Mouse (Mus musculus): ENCODE data around the gene Gm5089. TPM values are rescaled to one million over a fixed set of nuclear protein-coding genes. Genes with fewer than 3 reads are reported as not detected.

The Gm5089 gene
- polyA plus RNA-seq, 1 experiment, result not detected

DNA sequence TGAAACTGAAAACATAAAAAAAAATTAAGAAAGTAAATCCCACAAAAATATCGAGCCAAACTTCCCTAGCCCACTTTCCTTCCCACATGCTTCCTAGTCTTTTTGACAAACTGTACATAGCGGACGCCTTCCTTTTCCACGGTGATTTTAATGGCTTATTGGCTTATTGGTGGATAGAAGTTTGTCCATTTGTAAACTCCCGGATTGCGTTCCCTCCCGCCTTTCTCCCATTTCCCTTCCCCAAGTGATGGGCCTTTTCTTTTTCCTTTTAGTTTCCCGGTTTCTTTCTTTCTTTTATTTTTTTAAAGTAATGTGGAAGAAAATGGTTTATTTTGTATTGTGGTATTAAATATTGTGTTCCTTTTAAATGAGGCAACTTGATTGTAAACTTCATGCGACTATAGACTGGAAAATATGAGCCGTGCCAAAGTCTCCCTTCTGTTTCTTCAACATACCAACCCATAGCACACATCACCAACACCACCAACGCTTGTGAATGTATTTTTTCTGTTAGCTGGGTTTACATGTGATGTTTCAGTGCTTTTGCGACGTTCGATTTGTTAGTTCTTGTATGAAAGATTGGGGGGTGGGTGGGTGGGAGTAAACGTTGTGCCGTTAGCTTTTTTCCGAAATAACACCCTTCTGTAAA is 28.7 kb upstream of the Gm5089 start:
- Histone ChIP-seq H3K4me1 (ENCODE audit: control insufficient read depth) (no peaks in the 10 kb centered on the region), H3K27me3 (ENCODE audit: control insufficient read depth) (peaks cover 100% of the 10 kb centered on the region), H3K9me3 (ENCODE audit: control insufficient read depth, low read length) (peaks cover 7% of the 10 kb centered on the region; the same call in 1 of the 2 replicates), H3K4me3 (replicated peaks) (no peak overlapping the region), H3K36me3 (ENCODE audit: control insufficient read depth) (no peaks in the 10 kb centered on the region)
- no peak for TF ChIP-seq TAL1 (IDR thresholded peaks at IDR 0.05; ENCODE audit: low read length)
- TF ChIP-seq GATA1 (IDR thresholded peaks at IDR 0.05; ENCODE audit: low read length), result no peak

DNA sequence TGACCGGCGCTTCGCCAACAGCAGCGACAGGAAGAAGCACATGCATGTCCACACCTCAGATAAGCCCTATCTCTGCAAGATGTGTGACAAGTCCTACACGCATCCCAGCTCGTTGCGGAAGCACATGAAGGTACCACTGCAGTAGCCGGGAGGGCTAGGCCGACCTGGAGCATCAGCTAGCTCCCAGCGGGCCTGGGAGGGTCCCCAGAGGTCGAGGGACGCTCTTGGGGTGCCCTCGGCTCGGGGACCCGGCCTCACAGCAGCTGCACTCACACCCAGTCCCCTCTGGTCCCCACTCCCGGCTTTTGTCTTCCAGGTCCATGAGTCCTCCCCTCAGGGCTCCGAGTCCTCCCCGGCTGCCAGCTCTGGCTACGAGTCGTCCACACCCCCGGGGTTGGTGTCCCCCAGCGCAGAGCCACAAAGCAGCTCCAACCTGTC is 27.7 kb upstream of the Gm5089 start:
- H3K36me3 ChIP-seq (ENCODE audit: control insufficient read depth), result no peaks in the 10 kb centered on the region
- H3K9me3 ChIP-seq (ENCODE audit: control insufficient read depth, low read length), result peaks cover 7% of the 10 kb centered on the region; the same call in 1 of the 2 replicates
- no peaks in the 10 kb centered on the region for H3K4me1 ChIP-seq (ENCODE audit: control insufficient read depth)
- TF ChIP-seq GATA1 (IDR thresholded peaks at IDR 0.05; ENCODE audit: low read length) (no peak), TAL1 (IDR thresholded peaks at IDR 0.05; ENCODE audit: low read length) (no peak)
- no peak overlapping the region for H3K4me3 ChIP-seq (replicated peaks)
- peaks cover 100% of the 10 kb centered on the region for H3K27me3 ChIP-seq (ENCODE audit: control insufficient read depth)

DNA sequence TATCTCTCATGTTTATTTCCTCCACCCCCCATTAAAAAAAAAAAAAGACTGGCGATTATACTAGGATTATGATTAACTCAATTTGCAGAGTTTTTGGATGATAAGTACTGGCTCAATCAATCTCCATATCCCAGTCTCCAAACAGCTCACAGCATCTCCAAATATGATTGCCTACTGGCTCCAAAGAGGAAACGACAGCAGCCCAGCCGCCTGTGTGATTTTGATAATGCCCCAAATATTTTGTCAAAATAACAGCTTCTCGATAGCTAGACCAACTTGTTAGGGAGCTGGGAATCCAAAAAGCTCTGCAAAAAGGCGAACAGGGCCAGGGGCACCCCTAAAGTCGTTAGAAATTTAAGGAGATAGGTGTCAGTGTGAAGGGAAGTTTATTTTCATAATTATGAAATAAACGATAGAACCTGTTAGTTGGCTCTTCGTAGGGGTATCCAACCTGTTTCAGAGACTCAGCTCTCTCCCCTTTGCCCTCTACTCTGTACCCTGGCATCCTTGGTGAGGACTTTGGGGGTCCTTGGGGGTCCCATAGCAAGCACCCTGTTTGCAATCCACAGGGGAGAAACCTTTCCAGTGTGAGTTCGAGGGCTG is 27.2 kb upstream of the Gm5089 start:
- no peak overlapping the region for H3K4me3 ChIP-seq (replicated peaks)
- peaks cover 7% of the 10 kb centered on the region; the same call in 1 of the 2 replicates for H3K9me3 ChIP-seq (ENCODE audit: control insufficient read depth, low read length)
- TF ChIP-seq GATA1 (IDR thresholded peaks at IDR 0.05; ENCODE audit: low read length), result no peak
- no peak for TF ChIP-seq TAL1 (IDR thresholded peaks at IDR 0.05; ENCODE audit: low read length)
- no peaks in the 10 kb centered on the region for H3K4me1 ChIP-seq (ENCODE audit: control insufficient read depth)
- no peaks in the 10 kb centered on the region for H3K36me3 ChIP-seq (ENCODE audit: control insufficient read depth)
- H3K27me3 ChIP-seq (ENCODE audit: control insufficient read depth), result peaks cover 100% of the 10 kb centered on the region

DNA sequence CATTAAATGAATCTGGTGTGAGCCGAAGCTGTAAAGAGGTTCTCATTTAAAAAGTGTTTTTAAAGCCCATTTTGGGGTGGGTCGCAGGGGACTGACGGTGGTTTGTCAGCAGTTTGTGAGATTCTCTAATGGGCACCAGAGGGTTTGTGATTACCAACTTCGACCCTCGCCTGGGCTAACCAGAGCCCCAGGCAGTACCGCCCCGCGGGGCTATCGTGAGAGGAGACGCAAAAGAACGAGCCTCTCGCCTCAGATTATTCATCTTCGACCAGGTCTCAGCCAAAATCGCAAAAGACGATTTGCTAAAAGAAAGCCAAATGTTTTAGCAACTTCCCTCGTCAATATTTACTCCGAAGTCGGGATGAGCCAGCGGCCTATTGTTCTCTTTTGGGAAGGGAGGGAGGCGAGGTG is 26.4 kb upstream of the Gm5089 start:
- H3K4me1 ChIP-seq (ENCODE audit: control insufficient read depth), result no peaks in the 10 kb centered on the region
- H3K36me3 ChIP-seq (ENCODE audit: control insufficient read depth), result no peaks in the 10 kb centered on the region
- H3K9me3 ChIP-seq (ENCODE audit: control insufficient read depth, low read length), result peaks cover 7% of the 10 kb centered on the region; the same call in 1 of the 2 replicates
- no peak overlapping the region for H3K4me3 ChIP-seq (replicated peaks)
- H3K27me3 ChIP-seq (ENCODE audit: control insufficient read depth), result peaks cover 100% of the 10 kb centered on the region
- TF ChIP-seq GATA1 (IDR thresholded peaks at IDR 0.05; ENCODE audit: low read length) (no peak), TAL1 (IDR thresholded peaks at IDR 0.05; ENCODE audit: low read length) (no peak)

DNA sequence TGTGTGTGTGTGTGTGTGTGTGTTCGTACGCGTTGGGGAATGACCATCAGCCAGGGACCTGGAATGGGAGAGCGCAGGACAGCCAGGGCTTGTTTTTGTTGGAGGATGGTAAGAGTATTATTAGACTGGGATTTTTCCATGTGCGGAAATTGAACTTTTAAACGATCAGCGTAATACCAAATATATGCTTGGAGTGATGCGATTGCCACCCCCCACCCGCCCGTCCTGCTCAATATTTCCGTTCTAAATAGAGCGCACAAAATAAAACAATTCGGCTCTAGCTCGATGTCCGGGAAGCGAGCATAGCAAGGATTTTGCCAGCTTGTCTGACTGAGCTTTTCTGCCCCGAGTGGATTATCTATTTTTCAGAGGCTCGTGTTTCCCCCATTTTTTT is 25.9 kb upstream of the Gm5089 start:
- peaks cover 100% of the 10 kb centered on the region for H3K27me3 ChIP-seq (ENCODE audit: control insufficient read depth)
- H3K36me3 ChIP-seq (ENCODE audit: control insufficient read depth), result no peaks in the 10 kb centered on the region
- TF ChIP-seq GATA1 (IDR thresholded peaks at IDR 0.05; ENCODE audit: low read length) (no peak), TAL1 (IDR thresholded peaks at IDR 0.05; ENCODE audit: low read length) (no peak)
- H3K4me3 ChIP-seq (replicated peaks), result no peak overlapping the region
- peaks cover 7% of the 10 kb centered on the region; the same call in 1 of the 2 replicates for H3K9me3 ChIP-seq (ENCODE audit: control insufficient read depth, low read length)
- H3K4me1 ChIP-seq (ENCODE audit: control insufficient read depth), result no peaks in the 10 kb centered on the region

DNA sequence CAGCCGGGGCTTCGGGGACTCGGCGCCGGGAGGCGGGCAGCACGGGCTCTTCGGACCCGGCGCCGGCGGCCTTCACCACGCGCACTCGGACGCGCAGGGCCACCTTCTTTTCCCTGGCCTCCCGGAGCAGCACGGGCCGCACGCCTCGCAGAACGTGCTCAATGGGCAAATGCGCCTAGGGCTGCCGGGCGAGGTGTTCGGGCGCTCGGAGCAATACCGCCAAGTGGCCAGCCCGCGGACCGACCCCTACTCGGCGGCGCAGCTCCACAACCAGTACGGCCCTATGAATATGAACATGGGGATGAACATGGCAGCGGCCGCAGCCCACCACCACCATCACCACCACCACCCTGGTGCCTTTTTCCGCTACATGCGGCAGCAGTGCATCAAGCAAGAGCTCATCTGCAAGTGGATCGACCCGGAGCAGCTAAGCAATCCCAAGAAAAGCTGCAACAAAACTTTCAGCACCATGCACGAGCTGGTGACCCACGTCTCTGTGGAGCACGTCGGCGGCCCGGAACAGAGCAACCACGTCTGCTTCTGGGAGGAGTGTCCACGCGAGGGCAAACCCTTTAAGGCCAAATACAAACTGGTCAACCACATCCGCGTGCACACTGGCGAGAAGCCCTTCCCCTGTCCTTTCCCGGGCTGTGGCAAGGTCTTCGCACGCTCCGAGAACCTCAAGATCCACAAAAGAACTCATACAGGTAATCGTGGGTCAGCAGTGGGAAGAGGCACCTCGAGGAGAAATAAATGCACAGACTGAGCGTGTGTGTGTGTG is 25.3 kb upstream of the Gm5089 start:
- H3K27me3 ChIP-seq (ENCODE audit: control insufficient read depth), result peaks cover 100% of the 10 kb centered on the region
- H3K4me1 ChIP-seq (ENCODE audit: control insufficient read depth), result no peaks in the 10 kb centered on the region
- H3K9me3 ChIP-seq (ENCODE audit: control insufficient read depth, low read length), result peaks cover 7% of the 10 kb centered on the region; the same call in 1 of the 2 replicates
- TF ChIP-seq TAL1 (IDR thresholded peaks at IDR 0.05; ENCODE audit: low read length), result no peak
- TF ChIP-seq GATA1 (IDR thresholded peaks at IDR 0.05; ENCODE audit: low read length), result no peak
- H3K36me3 ChIP-seq (ENCODE audit: control insufficient read depth), result no peaks in the 10 kb centered on the region
- no peak overlapping the region for H3K4me3 ChIP-seq (replicated peaks)

DNA sequence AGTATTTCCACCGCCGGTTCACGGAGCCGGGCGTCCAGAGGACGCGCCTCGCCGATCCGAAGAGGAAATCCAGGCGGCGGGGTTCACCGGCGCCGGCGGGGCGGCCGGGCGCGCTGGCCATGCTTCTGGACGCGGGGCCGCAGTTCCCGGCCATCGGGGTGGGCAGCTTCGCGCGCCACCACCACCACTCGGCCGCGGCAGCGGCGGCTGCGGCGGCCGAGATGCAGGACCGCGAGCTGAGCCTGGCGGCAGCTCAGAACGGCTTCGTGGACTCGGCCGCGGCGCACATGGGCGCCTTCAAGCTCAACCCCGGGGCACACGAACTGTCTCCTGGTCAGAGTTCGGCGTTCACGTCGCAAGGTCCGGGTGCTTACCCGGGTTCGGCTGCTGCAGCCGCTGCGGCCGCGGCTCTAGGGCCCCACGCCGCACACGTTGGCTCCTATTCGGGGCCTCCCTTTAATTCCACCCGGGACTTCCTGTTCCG is 24.7 kb upstream of the Gm5089 start:
- H3K4me3 ChIP-seq (replicated peaks), result no peak overlapping the region
- peaks cover 7% of the 10 kb centered on the region; the same call in 1 of the 2 replicates for H3K9me3 ChIP-seq (ENCODE audit: control insufficient read depth, low read length)
- TF ChIP-seq GATA1 (IDR thresholded peaks at IDR 0.05; ENCODE audit: low read length) (no peak), TAL1 (IDR thresholded peaks at IDR 0.05; ENCODE audit: low read length) (no peak)
- no peaks in the 10 kb centered on the region for H3K4me1 ChIP-seq (ENCODE audit: control insufficient read depth)
- no peaks in the 10 kb centered on the region for H3K36me3 ChIP-seq (ENCODE audit: control insufficient read depth)
- H3K27me3 ChIP-seq (ENCODE audit: control insufficient read depth), result peaks cover 100% of the 10 kb centered on the region

GRCm38 (mm10) chr14:122474891-122475556 is 24.1 kb upstream of the Gm5089 start, which contains the start of gene Zic2:
Gene Zic2 (plus strand): TSS chr14:122475435.
- TF ChIP-seq GATA1 (IDR thresholded peaks at IDR 0.05; ENCODE audit: low read length) (no peak), TAL1 (IDR thresholded peaks at IDR 0.05; ENCODE audit: low read length) (no peak)
- Histone ChIP-seq H3K27me3 (ENCODE audit: control insufficient read depth) (peaks cover 100% of the 10 kb centered on the region), H3K4me1 (ENCODE audit: control insufficient read depth) (no peaks in the 10 kb centered on the region), H3K9me3 (ENCODE audit: control insufficient read depth, low read length) (peaks cover 7% of the 10 kb centered on the region; the same call in 1 of the 2 replicates), H3K36me3 (ENCODE audit: control insufficient read depth) (no peaks in the 10 kb centered on the region), H3K4me3 (replicated peaks) (no peak within 1 kb of the TSS)

All from erythroblast, embryonic 14.5 days (primary cell).